Mouse (Mus musculus) limb, embryonic 10.5 days (tissue): ENCODE measurements around the gene Rbm24. TPM values are rescaled to one million over a fixed set of nuclear protein-coding genes. Genes with fewer than 3 reads are reported as not detected.

Experiments
- DNase-seq: peaks from one replicate; pipeline ENCODE4 v3.0.0-alpha.2; 2017; ENCODE audit warnings: low spot score
- H3K27ac ChIP-seq: fragments of 300-500 bp; sonication (generic); 2 replicates; pipeline ENCODE4 v1.5.1; 2016; ENCODE audit warnings: mild to moderate bottlenecking
- H3K27me3 ChIP-seq: fragments of 300-500 bp; sonication (generic); 2 replicates; pipeline ENCODE4 v1.6.1; 2016; ENCODE audit warnings: low read depth, mild to moderate bottlenecking; ENCODE audit not compliant: poor library complexity, severe bottlenecking
- H3K36me3 ChIP-seq: fragments of 300-500 bp; sonication (generic); 2 replicates; pipeline ENCODE4 v1.6.1; 2016; ENCODE audit warnings: mild to moderate bottlenecking, moderate library complexity
- H3K4me1 ChIP-seq: fragments of 300-500 bp; sonication (generic); 2 replicates; pipeline ENCODE4 v1.6.1; 2016
- H3K4me3 ChIP-seq: fragments of 300-500 bp; sonication (generic); 2 replicates; pipeline ENCODE4 v1.5.1; 2016; ENCODE audit warnings: mild to moderate bottlenecking, moderate library complexity
- H3K9me3 ChIP-seq: fragments of 300-500 bp; sonication (generic); replicated peaks from 2 replicates; pipeline ENCODE4 v1.6.1; 2016; ENCODE audit warnings: mild to moderate bottlenecking
- WGBS: fragments of 180-500 bp; shearing (Covaris S2); methylation state at CpG from one replicate; pipeline ENCODE4 v1.1.7; 2016; 5-methylcytosine and 5-hydroxymethylcytosine counted together
- polyA plus RNA-seq: library from polyadenylated mRNA; unstranded; fragments of >200 nt; fragmentation: Nextera tagmentation; extraction: Ambion mirVana; gene quantifications from 2 replicates; pipeline ENCODE4 v1.2.1, GENCODE M21; 2016

Gene Rbm24
- polyA plus RNA-seq, result 0.46 and 0.79 TPM in 2 replicates

GRCm38 (mm10) chr13:46418141-46418601 lies at the start of gene Rbm24:
Rbm24 (plus strand) TSS chr13:46418434.
- DNase-seq, result peak; percentile 82
- Histone ChIP-seq H3K4me1 (peaks cover 19% of the 10 kb centered on the region), H3K27ac (peak within 1 kb of the TSS; percentile 80), H3K9me3 (no peaks in the 10 kb centered on the region), H3K36me3 (no peaks in the 10 kb centered on the region), H3K27me3 (peaks cover 27% of the 10 kb centered on the region), H3K4me3 (peak within 1 kb of the TSS; percentile 65)
- WGBS, result under 1% methylated on average over 41 of the region's 41 CpGs

GRCm38 (mm10) chr13:46372884-46373283 lies 45.4 kb upstream of the Rbm24 start:
- 90% methylated on average over 7 of the region's 7 CpGs for WGBS

GRCm38 (mm10) chr13:46375371-46375770 lies 42.9 kb upstream of the Rbm24 start:
- H3K27ac ChIP-seq, result no peak overlapping the region
- WGBS, result 88% methylated on average over 1 of the region's 1 CpGs
- H3K4me3 ChIP-seq, result no peak overlapping the region
- no peaks in the 10 kb centered on the region for H3K36me3 ChIP-seq
- H3K9me3 ChIP-seq, result no peaks in the 10 kb centered on the region
- H3K4me1 ChIP-seq, result no peaks in the 10 kb centered on the region
- DNase-seq, result no peak
- no peaks in the 10 kb centered on the region for H3K27me3 ChIP-seq

More at GRCm38 (mm10) chr13:46372884-46373283, 45.4 kb upstream of the Rbm24 start:
- Histone ChIP-seq H3K36me3 (no peaks in the 10 kb centered on the region), H3K27me3 (no peaks in the 10 kb centered on the region), H3K27ac (no peak overlapping the region), H3K9me3 (no peaks in the 10 kb centered on the region), H3K4me3 (no peak overlapping the region), H3K4me1 (no peaks in the 10 kb centered on the region)
- DNase-seq, result no peak

GRCm38 (mm10) chr13:46387396-46387795 lies 30.8 kb upstream of the Rbm24 start:
- Histone ChIP-seq H3K4me1 (no peaks in the 10 kb centered on the region), H3K27me3 (no peaks in the 10 kb centered on the region), H3K9me3 (no peaks in the 10 kb centered on the region), H3K4me3 (no peak overlapping the region), H3K36me3 (no peaks in the 10 kb centered on the region), H3K27ac (no peak overlapping the region)
- 84% methylated on average over 8 of the region's 8 CpGs for WGBS
- no peak for DNase-seq

GRCm38 (mm10) chr13:46391654-46392053 lies 26.6 kb upstream of the Rbm24 start:
- H3K27me3 ChIP-seq, result no peaks in the 10 kb centered on the region
- DNase-seq, result no peak
- H3K4me1 ChIP-seq, result no peaks in the 10 kb centered on the region
- 85% methylated on average over 1 of the region's 1 CpGs for WGBS
- H3K36me3 ChIP-seq, result no peaks in the 10 kb centered on the region
- no peak overlapping the region for H3K4me3 ChIP-seq
- H3K9me3 ChIP-seq, result no peaks in the 10 kb centered on the region
- no peak overlapping the region for H3K27ac ChIP-seq

- no peaks in the 10 kb centered on the region for H3K9me3 ChIP-seq
- no peaks in the 10 kb centered on the region for H3K27me3 ChIP-seq
- no peaks in the 10 kb centered on the region for H3K4me1 ChIP-seq
- H3K4me3 ChIP-seq, result no peak overlapping the region
- H3K36me3 ChIP-seq, result no peaks in the 10 kb centered on the region
- no peak overlapping the region for H3K27ac ChIP-seq
- 84% methylated on average over 4 of the region's 4 CpGs for WGBS
- DNase-seq, result no peak
Measured at GRCm38 (mm10) chr13:46392893-46393292, 25.3 kb upstream of the Rbm24 start.

- 83% methylated on average over 2 of the region's 2 CpGs for WGBS
- Histone ChIP-seq H3K4me3 (no peak overlapping the region), H3K27ac (no peak overlapping the region), H3K27me3 (no peaks in the 10 kb centered on the region), H3K4me1 (no peaks in the 10 kb centered on the region), H3K9me3 (no peaks in the 10 kb centered on the region), H3K36me3 (no peaks in the 10 kb centered on the region)
- no peak for DNase-seq
Measured at GRCm38 (mm10) chr13:46393936-46394335, 24.3 kb upstream of the Rbm24 start.

- Histone ChIP-seq H3K27me3 (no peaks in the 10 kb centered on the region), H3K4me3 (no peak overlapping the region), H3K36me3 (no peaks in the 10 kb centered on the region), H3K9me3 (no peaks in the 10 kb centered on the region), H3K4me1 (no peaks in the 10 kb centered on the region), H3K27ac (no peak overlapping the region)
- no peak for DNase-seq
- WGBS, result 84% methylated on average over 3 of the region's 3 CpGs
Measured at GRCm38 (mm10) chr13:46397235-46397634, 21.0 kb upstream of the Rbm24 start.

- WGBS, result 96% methylated on average over 1 of the region's 1 CpGs
- Histone ChIP-seq H3K27ac (no peak overlapping the region), H3K9me3 (no peaks in the 10 kb centered on the region), H3K27me3 (no peaks in the 10 kb centered on the region), H3K36me3 (no peaks in the 10 kb centered on the region), H3K4me3 (no peak overlapping the region), H3K4me1 (no peaks in the 10 kb centered on the region)
- DNase-seq, result no peak
Measured at GRCm38 (mm10) chr13:46407151-46407550, 11.1 kb upstream of the Rbm24 start.

- Histone ChIP-seq H3K27me3 (peaks cover 7% of the 10 kb centered on the region), H3K36me3 (no peaks in the 10 kb centered on the region), H3K9me3 (no peaks in the 10 kb centered on the region), H3K4me3 (no peak overlapping the region), H3K4me1 (no peaks in the 10 kb centered on the region), H3K27ac (no peak overlapping the region)
- no peak for DNase-seq
Measured at GRCm38 (mm10) chr13:46412247-46412646, 6.0 kb upstream of the Rbm24 start.

GRCm38 (mm10) chr13:46413588-46413987 lies 4.6 kb upstream of the Rbm24 start:
- H3K4me3 ChIP-seq, result no peak overlapping the region
- H3K27ac ChIP-seq, result no peak overlapping the region
- WGBS, result 79% methylated on average over 10 of the region's 10 CpGs
- no peaks in the 10 kb centered on the region for H3K36me3 ChIP-seq
- peaks cover 15% of the 10 kb centered on the region for H3K27me3 ChIP-seq
- no peak for DNase-seq
- no peaks in the 10 kb centered on the region for H3K9me3 ChIP-seq
- peaks cover 9% of the 10 kb centered on the region for H3K4me1 ChIP-seq

GRCm38 (mm10) chr13:46414050-46414449 lies 4.2 kb upstream of the Rbm24 start:
- H3K4me3 ChIP-seq, result no peak overlapping the region
- H3K27me3 ChIP-seq, result peaks cover 19% of the 10 kb centered on the region
- no peak overlapping the region for H3K27ac ChIP-seq
- WGBS, result 85% methylated on average over 8 of the region's 8 CpGs
- no peaks in the 10 kb centered on the region for H3K9me3 ChIP-seq
- peaks cover 14% of the 10 kb centered on the region for H3K4me1 ChIP-seq
- DNase-seq, result no peak
- H3K36me3 ChIP-seq, result no peaks in the 10 kb centered on the region

- DNase-seq, result no peak
- H3K4me1 ChIP-seq, result peaks cover 19% of the 10 kb centered on the region
- H3K27me3 ChIP-seq, result peaks cover 27% of the 10 kb centered on the region
- WGBS, result 91% methylated on average over 8 of the region's 8 CpGs
- H3K4me3 ChIP-seq, result no peak overlapping the region
- H3K9me3 ChIP-seq, result no peaks in the 10 kb centered on the region
- no peak overlapping the region for H3K27ac ChIP-seq
- no peaks in the 10 kb centered on the region for H3K36me3 ChIP-seq
Measured at GRCm38 (mm10) chr13:46416021-46416420, 2.2 kb upstream of the Rbm24 start.

- Histone ChIP-seq H3K27ac (no peak overlapping the region), H3K27me3 (peaks cover 27% of the 10 kb centered on the region), H3K9me3 (no peaks in the 10 kb centered on the region), H3K4me3 (peak overlapping the region; percentile 65), H3K4me1 (peaks cover 19% of the 10 kb centered on the region), H3K36me3 (no peaks in the 10 kb centered on the region)
- DNase-seq, result no peak
- WGBS, result 76% methylated on average over 5 of the region's 5 CpGs
Measured at GRCm38 (mm10) chr13:46417594-46417993, 640 bp upstream of the Rbm24 start.
